Mouse (Mus musculus) urinary bladder, postnatal 14 days (tissue): ENCODE measurements around the gene Gm10358.
"Not testable (repeated sequence)": the region's sequence is repeated elsewhere in the genome, so short reads cannot be mapped to it uniquely, and the experiment has no call there.

Experiments used
- DNase-seq: peaks from one replicate; pipeline ENCODE4 v3.0.0; 2021; ENCODE audit warnings: low spot score

The Gm10358 gene

GRCm38 (mm10) chr8:75406489-75406888, at the start of gene Gm10358:
Gene Gm10358, minus strand, starts transcription at chr8:75406589.
- DNase-seq = no peak

- DNase-seq = no peak
Measured at GRCm38 (mm10) chr8:75448394-75448793, 42.0 kb upstream of the Gm10358 start, which contains the start of gene Iqcm. Gene Iqcm, plus strand, starts transcription at chr8:75448694.

- DNase-seq = not testable (repeated sequence)
Measured at GRCm38 (mm10) chr8:75415696-75416095, 9.3 kb upstream of the Gm10358 start.

- no peak for DNase-seq
Measured at GRCm38 (mm10) chr8:75384770-75385290, 21.6 kb downstream of the Gm10358 start.

- no peak for DNase-seq
Measured at GRCm38 (mm10) chr8:75375530-75376123, 30.8 kb downstream of the Gm10358 start.

- no peak for DNase-seq
Measured at GRCm38 (mm10) chr8:75372006-75372405, 34.4 kb downstream of the Gm10358 start.
